Mouse (Mus musculus) heart, postnatal 0 days (tissue): ENCODE measurements around the gene Fcamr.

Experiments used
- CTCF ChIP-seq: IDR thresholded peaks from 2 replicates; pipeline ENCODE4 v1.5.1; 2016; ENCODE audit warnings: antibody characterized with exemption, control low read depth, low read depth
- EP300 ChIP-seq: IDR thresholded peaks from 2 replicates; pipeline ENCODE4 v1.6.1; 2016; ENCODE audit warnings: antibody characterized with exemption, low read depth

DNA sequence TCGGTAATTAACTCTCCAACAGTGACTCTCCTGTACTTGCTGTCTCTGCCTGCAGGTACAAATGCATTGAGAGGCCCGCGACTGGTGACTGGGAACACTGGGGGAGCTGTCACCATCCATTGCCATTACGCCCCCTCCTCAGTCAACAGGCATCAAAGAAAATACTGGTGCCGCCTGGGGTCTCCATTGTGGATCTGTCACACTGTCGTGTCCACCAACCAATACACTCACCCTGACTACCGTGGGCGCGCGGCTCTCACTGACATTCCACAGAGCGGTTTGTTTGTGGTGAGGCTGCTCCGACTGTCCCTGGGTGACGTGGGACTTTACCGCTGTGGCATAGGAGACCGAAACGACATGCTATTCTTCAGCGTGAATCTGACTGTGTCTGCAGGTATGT, 10.6 kb downstream of the Fcamr start:
- TF ChIP-seq EP300, result no peak
- no peak for TF ChIP-seq CTCF
